Comparison of ENCODE assay signal across 10 mouse cellular contexts in genomic region chr14:55933586-55933985, GRCm38 (mm10). TPM values are rescaled to one million over a fixed set of nuclear protein-coding genes. Genes with fewer than 3 reads are reported as not detected.
DNase-seq lines count a peak whose midpoint lies in the region; ATAC-seq lines count a peak whose summit lies in the region.
"Had no signal": no experiment of that assay in that cellular context is flagged by ENCODE, and none has a peak within 500 bp of the region (broad histone marks: within the 10 kb centered on the region; RNA-seq: fewer than 3 reads in every experiment).

No protein-coding gene starts in this region.

- ATAC-seq in limb, embryonic 13.5 days (ENCODE audit: low FRiP score, low read depth) = peak; percentile 67
- ATAC-seq: hindbrain, embryonic 16.5 days had no signal

- H3K4me3 ChIP-seq in brown adipose tissue, adult 24 weeks (ENCODE audit: insufficient read depth, low read depth, low read length) = no peak overlapping the region
- no peak overlapping the region for H3K4me3 ChIP-seq in limb, embryonic 13.5 days
- H3K4me3 ChIP-seq: neural tube, embryonic 13.5 days had no signal

- peak; percentile 35 for DNase-seq in ZHBTc4 (ENCODE audit: low read depth, low spot score)
- peak; percentile 48 to 54 for DNase-seq in heart, postnatal 14 days
- DNase-seq in layer of hippocampus, adult 18-20 months (ENCODE audit: low spot score in 2 of 2) = no peak
- DNase-seq in ovary, postnatal 36 days (ENCODE audit: low spot score) = no peak
- no peak for DNase-seq in ovary, postnatal 14 days (ENCODE audit: low spot score)
- DNase-seq in cerebellum, adult 18-20 months = no peak

- no peaks in the 10 kb centered on the region for H3K9me3 ChIP-seq in limb, embryonic 13.5 days

- intact Hi-C loops in heart, postnatal 14 days (cut with DNase I) = no loop called here

- H3K36me3 ChIP-seq in limb, embryonic 13.5 days = no peaks in the 10 kb centered on the region
- H3K36me3 ChIP-seq: neural tube, embryonic 13.5 days had no signal

- 18% methylated on average over 7 of the region's 7 CpGs for WGBS in limb, embryonic 13.5 days

- H3K27ac ChIP-seq in brown adipose tissue, adult 24 weeks (replicated peaks; ENCODE audit: low read depth, low read length) = peak overlapping the region; percentile 69; the same call in 1 of the 2 replicates
- no peak overlapping the region; the same call in 1 of the 2 replicates for H3K27ac ChIP-seq in limb, embryonic 13.5 days
- H3K27ac ChIP-seq: neural tube, embryonic 13.5 days had no signal

- H3K4me1 ChIP-seq in brown adipose tissue, adult 24 weeks (ENCODE audit: control insufficient read depth, insufficient read depth, insufficient read length, low read length) = no peaks in the 10 kb centered on the region
- H3K4me1 ChIP-seq in limb, embryonic 13.5 days = peaks cover 17% of the 10 kb centered on the region
- H3K4me1 ChIP-seq: neural tube, embryonic 13.5 days had no signal

- no peaks in the 10 kb centered on the region for H3K27me3 ChIP-seq in limb, embryonic 13.5 days
- H3K27me3 ChIP-seq: neural tube, embryonic 13.5 days had no signal

- H3K4me2 ChIP-seq in limb, embryonic 13.5 days (replicated peaks) = peak overlapping the region; percentile 35
- H3K4me2 ChIP-seq: neural tube, embryonic 13.5 days had no signal

- H3K9ac ChIP-seq in limb, embryonic 13.5 days = no peak overlapping the region
- H3K9ac ChIP-seq: neural tube, embryonic 13.5 days had no signal

RNA-seq across cellular contexts. Expression of gene Cma1, which starts 10.9 kb away (rescaled TPM):
- 6.1 and 8.2 TPM in 2 replicates for polyA plus RNA-seq in brown adipose tissue, adult 24 weeks (2012; ENCODE audit: insufficient read depth, insufficient read length, missing spikeins)
- 1 to 10 TPM; 4.4 to 5.1 TPM for total RNA-seq in heart, postnatal 14 days (2021)
- polyA plus RNA-seq in limb, embryonic 13.5 days (2015; fragmentation: Nextera tagmentation; extraction: Ambion mirVana) = 10.7 and 11.9 TPM in 2 replicates
- not detected for total RNA-seq in layer of hippocampus, adult 18-20 months (2021)
- polyA plus RNA-seq: hindbrain, embryonic 16.5 days; neural tube, embryonic 13.5 days had no signal

RNA-seq across cellular contexts. Expression of gene Cma2, which starts 17.2 kb away (rescaled TPM):
- not detected in 2 replicates for polyA plus RNA-seq in brown adipose tissue, adult 24 weeks (2012; ENCODE audit: insufficient read depth, insufficient read length, missing spikeins)
- not detected for total RNA-seq in heart, postnatal 14 days (2021)
- polyA plus RNA-seq in limb, embryonic 13.5 days (2015; fragmentation: Nextera tagmentation; extraction: Ambion mirVana) = not detected in 2 replicates
- not detected for total RNA-seq in layer of hippocampus, adult 18-20 months (2021)
- polyA plus RNA-seq: hindbrain, embryonic 16.5 days; neural tube, embryonic 13.5 days had no signal

RNA-seq across cellular contexts. Expression of gene Sdr39u1, which starts 33.5 kb away (rescaled TPM):
- 134 and 149 TPM in 2 replicates for polyA plus RNA-seq in brown adipose tissue, adult 24 weeks (2012; ENCODE audit: insufficient read depth, insufficient read length, missing spikeins)
- 10 to 100 TPM; 71.5 to 78.4 TPM for total RNA-seq in heart, postnatal 14 days (2021)
- 98.8 and 104 TPM in 2 replicates for polyA plus RNA-seq in limb, embryonic 13.5 days (2015; fragmentation: Nextera tagmentation; extraction: Ambion mirVana)
- 10 to 100 TPM; 71.8 to 74.1 TPM for total RNA-seq in layer of hippocampus, adult 18-20 months (2021)

RNA-seq across cellular contexts. Expression of gene Khnyn, which starts 48.8 kb away (rescaled TPM):
- 4.2 and 5.5 TPM in 2 replicates for polyA plus RNA-seq in brown adipose tissue, adult 24 weeks (2012; ENCODE audit: insufficient read depth, insufficient read length, missing spikeins)
- 10 to 100 TPM; 13.4 to 14.3 TPM for total RNA-seq in heart, postnatal 14 days (2021)
- 24.2 and 25.5 TPM in 2 replicates for polyA plus RNA-seq in limb, embryonic 13.5 days (2015; fragmentation: Nextera tagmentation; extraction: Ambion mirVana)
- total RNA-seq in layer of hippocampus, adult 18-20 months (2021) = 10 to 100 TPM; 11.4 to 12.2 TPM

RNA-seq across cellular contexts. Expression of gene Cbln3, which starts 49.4 kb away (rescaled TPM):
- not detected in 2 replicates for polyA plus RNA-seq in brown adipose tissue, adult 24 weeks (2012; ENCODE audit: insufficient read depth, insufficient read length, missing spikeins)
- under 1 TPM; 0.10 TPM for total RNA-seq in heart, postnatal 14 days (2021)
- 0.17 and 0.31 TPM in 2 replicates for polyA plus RNA-seq in limb, embryonic 13.5 days (2015; fragmentation: Nextera tagmentation; extraction: Ambion mirVana)
- under 1 TPM; 0.15 to 0.64 TPM for total RNA-seq in layer of hippocampus, adult 18-20 months (2021)

Comparison
In these comparisons a context has a peak if more than half of its experiments do, and no peak if none do; other contexts are left out.
1. DNase-seq: peak in ZHBTc4 (single experiment) and heart, postnatal 14 days (2 of 2); none in layer of hippocampus, adult 18-20 months (0 of 2), ovary, postnatal 36 days (single experiment), ovary, postnatal 14 days (single experiment) and cerebellum, adult 18-20 months (0 of 2).
2. RNA of gene Cma1, which starts 10.9 kb away (total RNA-seq): 4.4 to 5.1 TPM in heart, postnatal 14 days; not detected in layer of hippocampus, adult 18-20 months; every median in the first group is over 4 times any median in the second.